Mouse (Mus musculus) C2C12 (cell line): ENCODE measurements at regions not wholly inside any gene's neighbourhood (a gene's known extent, or its start where the extent isn't known, plus 50 kb on each side); places are given as distances from the start of the nearest gene placed in this dataset.

ENCODE experiments used
- H3K27me3 ChIP-seq: one replicate; pipeline ENCODE4 v1.6.1; 2011; ENCODE audit not compliant: control insufficient read depth, insufficient read depth, insufficient read length
- H3K36me3 ChIP-seq: one replicate; pipeline ENCODE4 v1.6.1; 2011; ENCODE audit not compliant: control insufficient read depth, insufficient read depth
- H3K4me3 ChIP-seq: one replicate; pipeline ENCODE4 v1.5.1; 2011; ENCODE audit warnings: mild to moderate bottlenecking, control low read depth; ENCODE audit not compliant: poor library complexity, insufficient read depth, severe bottlenecking
- H3K79me2 ChIP-seq: one replicate; pipeline ENCODE4 v1.6.1; 2011; ENCODE audit not compliant: control insufficient read depth, insufficient read depth
- H3K79me3 ChIP-seq: one replicate; pipeline ENCODE4 v1.6.1; 2011; ENCODE audit warnings: low read depth, control low read depth
- H3ac ChIP-seq: one replicate; pipeline ENCODE3; 2011; ENCODE audit warnings: low read depth; ENCODE audit not compliant: control insufficient read depth, insufficient read length
- CEBPB ChIP-seq: IDR thresholded peaks from one replicate; pipeline ENCODE4 v1.6.1; 2011; ENCODE audit warnings: low read depth, mild to moderate bottlenecking, control low read depth, moderate library complexity
- CTCF ChIP-seq: IDR thresholded peaks from one replicate; pipeline ENCODE4 v1.5.1; 2011; ENCODE audit not compliant: control insufficient read depth, insufficient read depth, insufficient read length
- FOSL1 ChIP-seq: IDR thresholded peaks from one replicate; pipeline ENCODE4 v1.8.0; 2011; ENCODE audit warnings: mild to moderate bottlenecking, low read length; ENCODE audit not compliant: poor library complexity, insufficient read depth, severe bottlenecking
- MAX ChIP-seq: IDR thresholded peaks from one replicate; pipeline ENCODE4 v1.6.1; 2011; ENCODE audit warnings: mild to moderate bottlenecking, control low read depth
- MYOD1 ChIP-seq: IDR thresholded peaks from one replicate; pipeline ENCODE4 v1.6.1; 2011; ENCODE audit warnings: low read depth; ENCODE audit not compliant: control insufficient read depth, insufficient read length
- MYOG ChIP-seq: IDR thresholded peaks from one replicate; pipeline ENCODE4 v1.6.1; 2011; ENCODE audit not compliant: control insufficient read depth, insufficient read length; ENCODE audit errors: extremely low read depth
- USF1 ChIP-seq: IDR thresholded peaks from one replicate; pipeline ENCODE4 v1.6.1; 2011; ENCODE audit warnings: low read depth, mild to moderate bottlenecking, control low read depth, moderate library complexity

DNA sequence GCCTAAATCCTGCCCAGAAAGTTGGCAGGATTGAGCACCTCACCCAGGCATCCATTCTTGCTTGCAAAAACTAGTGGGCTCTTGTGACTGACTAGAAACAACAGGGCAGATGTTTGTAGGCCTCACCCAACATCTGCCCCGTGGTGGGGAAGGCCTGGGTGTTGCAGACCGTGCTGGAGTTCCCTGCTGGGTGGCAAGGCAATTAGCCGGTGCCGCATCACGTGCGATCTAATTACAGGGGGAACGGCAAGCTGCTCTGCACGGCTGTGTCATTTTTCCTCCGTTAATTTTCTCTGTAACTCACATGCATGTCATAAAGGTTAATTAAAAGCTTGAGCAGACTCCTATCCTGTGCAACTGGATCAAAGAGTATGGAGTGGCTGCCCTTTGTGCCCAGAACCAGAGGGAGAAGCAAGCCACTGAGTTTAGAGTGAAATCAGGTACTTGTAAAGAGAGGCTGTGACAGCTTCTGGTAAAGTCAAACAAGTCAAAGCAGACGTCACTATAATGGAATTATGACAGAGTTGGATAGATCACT lies 143.5 kb downstream of the Ets2 start:
- H3K79me2 ChIP-seq, result no peaks in the 10 kb centered on the region
- TF ChIP-seq CEBPB (no peak), MYOD1 (no peak), MAX (no peak), USF1 (no peak), MYOG (no peak), CTCF (no peak), FOSL1 (no peak)
- H3K79me3 ChIP-seq, result no peaks in the 10 kb centered on the region

DNA sequence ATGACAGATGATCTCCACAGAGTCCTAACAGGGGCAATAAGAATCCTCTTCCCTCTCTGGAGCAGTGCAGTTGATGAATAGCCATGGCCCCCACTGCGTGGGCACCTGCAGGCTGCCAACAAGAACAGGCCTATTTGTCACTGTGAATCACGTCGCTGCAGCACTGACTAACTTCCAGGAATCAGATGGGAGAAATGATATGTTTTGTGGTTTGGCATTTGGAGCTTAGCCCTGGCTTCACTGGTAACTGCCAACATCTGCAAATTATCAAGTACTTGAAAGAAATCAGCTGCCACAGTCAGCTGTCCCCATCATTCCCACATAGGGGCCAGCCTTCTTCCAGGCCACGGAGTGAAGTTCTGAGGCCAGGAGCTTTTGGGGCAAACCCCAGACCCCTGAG lies 142.8 kb downstream of the Ets2 start:
- TF ChIP-seq MAX (peak; percentile 59), USF1 (peak; percentile 36), FOSL1 (peak; percentile 75), MYOD1 (peak; percentile 98), CTCF (no peak)
- H3K79me3 ChIP-seq, result no peaks in the 10 kb centered on the region
- H3ac ChIP-seq, result no peak overlapping the region
- H3K36me3 ChIP-seq, result no peaks in the 10 kb centered on the region
- H3K27me3 ChIP-seq, result no peaks in the 10 kb centered on the region
- no peaks in the 10 kb centered on the region for H3K79me2 ChIP-seq
- H3K4me3 ChIP-seq, result no peak overlapping the region

More for the DNA sequence above, 143.5 kb downstream of the Ets2 start:
- no peaks in the 10 kb centered on the region for H3K36me3 ChIP-seq
- H3K4me3 ChIP-seq, result no peak overlapping the region
- no peaks in the 10 kb centered on the region for H3K27me3 ChIP-seq
- no peak overlapping the region for H3ac ChIP-seq

- Histone ChIP-seq H3K79me2 (no peaks in the 10 kb centered on the region), H3ac (no peak overlapping the region), H3K27me3 (no peaks in the 10 kb centered on the region), H3K36me3 (no peaks in the 10 kb centered on the region), H3K4me3 (no peak overlapping the region), H3K79me3 (no peaks in the 10 kb centered on the region)
- TF ChIP-seq USF1 (no peak), MAX (no peak), CTCF (no peak), MYOD1 (no peak), FOSL1 (no peak), CEBPB (no peak)
These were observed 140.9 kb downstream of the Ets2 start for GRCm38 (mm10) chr16:95842766-95843165.

- H3K4me3 ChIP-seq, result no peak overlapping the region
- no peaks in the 10 kb centered on the region for H3K36me3 ChIP-seq
- no peaks in the 10 kb centered on the region for H3K79me2 ChIP-seq
- TF ChIP-seq CTCF (no peak), MAX (no peak), MYOG (no peak), FOSL1 (no peak), USF1 (no peak), MYOD1 (no peak), CEBPB (no peak)
- H3K79me3 ChIP-seq, result no peaks in the 10 kb centered on the region
- no peaks in the 10 kb centered on the region for H3K27me3 ChIP-seq
- H3ac ChIP-seq, result no peak overlapping the region
These were observed 137.8 kb downstream of the Ets2 start for GRCm38 (mm10) chr16:95839512-95840253.

DNA sequence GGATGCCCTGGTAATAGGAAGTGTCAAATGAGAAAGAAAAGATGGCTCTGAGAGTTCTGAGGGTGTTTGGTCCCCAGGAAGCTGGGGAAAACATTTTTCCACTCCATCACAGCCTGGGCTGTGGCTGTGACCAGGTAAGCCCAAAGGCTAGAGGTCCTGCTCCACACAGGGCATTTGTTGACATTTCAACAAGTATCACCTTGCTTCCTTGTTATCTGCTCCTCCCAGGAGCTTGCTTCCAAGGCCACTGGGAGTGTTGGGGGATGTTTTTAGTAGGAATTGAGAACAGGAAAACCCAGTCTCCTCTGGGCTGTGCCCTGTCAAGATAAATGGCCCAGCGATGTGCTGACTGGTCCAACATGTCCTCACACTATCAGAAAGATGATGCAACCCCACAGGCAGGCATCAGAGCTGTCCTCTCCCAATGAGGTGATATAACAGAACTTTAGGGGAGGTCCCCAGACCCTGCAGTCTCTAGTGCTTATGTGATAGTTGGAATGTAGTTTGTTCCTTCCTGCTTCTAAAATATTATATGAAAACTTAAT lies 137.1 kb downstream of the Ets2 start:
- no peak for TF ChIP-seq MYOG
- no peak for TF ChIP-seq FOSL1
- no peak for TF ChIP-seq CEBPB
- no peak for TF ChIP-seq MYOD1
- no peak for TF ChIP-seq CTCF
- TF ChIP-seq USF1, result no peak
- TF ChIP-seq MAX, result no peak
- Histone ChIP-seq H3K79me2 (no peaks in the 10 kb centered on the region), H3ac (peak overlapping the region; percentile 19), H3K4me3 (no peak overlapping the region), H3K79me3 (no peaks in the 10 kb centered on the region), H3K36me3 (no peaks in the 10 kb centered on the region), H3K27me3 (no peaks in the 10 kb centered on the region)

GRCm38 (mm10) chr16:95838478-95838846 lies 136.6 kb downstream of the Ets2 start:
- Histone ChIP-seq H3K4me3 (no peak overlapping the region), H3K79me2 (no peaks in the 10 kb centered on the region), H3K36me3 (no peaks in the 10 kb centered on the region), H3ac (peak overlapping the region; percentile 19), H3K27me3 (no peaks in the 10 kb centered on the region), H3K79me3 (no peaks in the 10 kb centered on the region)
- no peak for TF ChIP-seq CEBPB
- no peak for TF ChIP-seq FOSL1
- TF ChIP-seq CTCF, result no peak
- TF ChIP-seq USF1, result no peak
- no peak for TF ChIP-seq MYOG
- no peak for TF ChIP-seq MAX
- TF ChIP-seq MYOD1, result no peak
